Mouse (Mus musculus) ES-CJ7 (cell line): ENCODE data around the gene Tjp3.
A peak's percentile ranks its signal among the peaks of the same experiment; 100 is the strongest.

Experiments used
- DNase-seq: peaks from one replicate; pipeline ENCODE4 v3.0.0; 2011; ENCODE audit warnings: low read depth, low spot score

The Tjp3 gene

GRCm38 (mm10) chr10:81272356-81272755 is 19.0 kb downstream of the Tjp3 start:
- no peak for DNase-seq

- no peak for DNase-seq
Observed at GRCm38 (mm10) chr10:81268643-81269412, 22.6 kb downstream of the Tjp3 start.

- peak; percentile 89 for DNase-seq
Observed at GRCm38 (mm10) chr10:81268056-81268455, 23.3 kb downstream of the Tjp3 start.

GRCm38 (mm10) chr10:81266211-81267105 is 24.9 kb downstream of the Tjp3 start, which contains the start of the genes Mrpl54 and Apba3:
Gene Mrpl54, minus strand, starts transcription at chr10:81266934.
Gene Apba3, plus strand, starts transcription at chr10:81266960.
- peak; percentile 96 for DNase-seq

GRCm38 (mm10) chr10:81265540-81265939 is 25.8 kb downstream of the Tjp3 start:
- DNase-seq = no peak

GRCm38 (mm10) chr10:81261025-81261424 is 30.4 kb downstream of the Tjp3 start:
- DNase-seq = no peak

- DNase-seq = no peak
Observed at GRCm38 (mm10) chr10:81259225-81259884, 32.0 kb downstream of the Tjp3 start.

- no peak for DNase-seq
Observed at GRCm38 (mm10) chr10:81257158-81258039, 34.0 kb downstream of the Tjp3 start.

- no peak for DNase-seq
Observed at GRCm38 (mm10) chr10:81254886-81255285, 36.5 kb downstream of the Tjp3 start.

GRCm38 (mm10) chr10:81252424-81253419 is 38.7 kb downstream of the Tjp3 start, which contains the start of gene Matk:
Gene Matk, plus strand, starts transcription at chr10:81252935.
- peak; percentile 51 for DNase-seq

GRCm38 (mm10) chr10:81249442-81249841 is 41.9 kb downstream of the Tjp3 start:
- DNase-seq = no peak

GRCm38 (mm10) chr10:81247804-81248203 is 43.6 kb downstream of the Tjp3 start:
- no peak for DNase-seq

GRCm38 (mm10) chr10:81245166-81245565 is 46.2 kb downstream of the Tjp3 start:
- DNase-seq = no peak

GRCm38 (mm10) chr10:81244595-81244994 is 46.8 kb downstream of the Tjp3 start:
- DNase-seq = peak; percentile 64

- DNase-seq = no peak
Observed at GRCm38 (mm10) chr10:81244146-81244545, 47.2 kb downstream of the Tjp3 start.

- no peak for DNase-seq
Observed at GRCm38 (mm10) chr10:81242021-81242420, 49.4 kb downstream of the Tjp3 start.

- peak; percentile 82 for DNase-seq
Observed at GRCm38 (mm10) chr10:81240876-81241275, 50.5 kb downstream of the Tjp3 start.

- no peak for DNase-seq
Observed at GRCm38 (mm10) chr10:81238618-81239017, 52.8 kb downstream of the Tjp3 start.

- no peak for DNase-seq
Observed at GRCm38 (mm10) chr10:81236471-81237268, 54.7 kb downstream of the Tjp3 start.
